Mouse (Mus musculus) liver, adult 2 months (tissue): ENCODE measurements at regions not wholly inside any gene's neighbourhood (a gene's known extent, or its start where the extent isn't known, plus 50 kb on each side); places are given as distances from the start of the nearest gene placed in this dataset.
A peak's percentile ranks its signal among the peaks of the same experiment; 100 is the strongest.

ENCODE experiments used
- DNase-seq: peaks from one replicate; pipeline ENCODE4 v3.0.0-alpha.2; 2011; ENCODE audit warnings: low read depth, low spot score; ENCODE audit errors: extremely low read depth
- H3K27ac ChIP-seq: fragments of 200-500 bp; replicated peaks from 2 replicates; pipeline ENCODE4 v1.5.1; 2012; ENCODE audit warnings: low read depth, mild to moderate bottlenecking, control low read depth, inconsistent platforms, low read length; ENCODE audit not compliant: insufficient read depth
- H3K27me3 ChIP-seq: fragments of 200-500 bp; 2 replicates; pipeline ENCODE4 v1.6.1; 2012; ENCODE audit warnings: mild to moderate bottlenecking, moderate library complexity, low read length, inconsistent platforms; ENCODE audit not compliant: control insufficient read depth, insufficient read depth
- H3K36me3 ChIP-seq: fragments of 200-500 bp; 2 replicates; pipeline ENCODE4 v1.6.1; 2012; ENCODE audit warnings: low read length, inconsistent platforms; ENCODE audit not compliant: control insufficient read depth, insufficient read depth
- H3K4me1 ChIP-seq: fragments of 200-500 bp; 2 replicates; pipeline ENCODE4 v1.6.1; 2011; ENCODE audit warnings: low read length; ENCODE audit not compliant: control insufficient read depth, insufficient read depth
- H3K4me3 ChIP-seq: fragments of 200-500 bp; 2 replicates; pipeline ENCODE4 v1.5.1; 2011; ENCODE audit warnings: low read depth, mild to moderate bottlenecking, control low read depth, low read length, moderate library complexity; ENCODE audit not compliant: insufficient read depth
- H3K79me2 ChIP-seq: fragments of 200-500 bp; 2 replicates; pipeline ENCODE4 v1.6.1; 2012; ENCODE audit warnings: inconsistent platforms, mild to moderate bottlenecking, low read length, moderate library complexity; ENCODE audit not compliant: control insufficient read depth, insufficient read depth
- H3K9ac ChIP-seq: fragments of 200-500 bp; 2 replicates; pipeline ENCODE4 v1.6.1; 2012; ENCODE audit warnings: low read depth, mild to moderate bottlenecking, control low read depth, inconsistent platforms, low read length
- CTCF ChIP-seq: fragments of 200-500 bp; IDR thresholded peaks from 2 replicates; pipeline ENCODE4 v1.5.1; 2011; ENCODE audit warnings: low read depth, low read length, control low read depth
- POLR2A ChIP-seq: fragments of 200-500 bp; IDR thresholded peaks from 2 replicates; pipeline ENCODE4 v1.6.1; 2011; ENCODE audit warnings: low read length, control low read depth; ENCODE audit not compliant: insufficient read depth; ENCODE audit errors: extremely low read depth
- WGBS: fragments of 180-500 bp; shearing (Covaris S2); methylation state at CpG from one replicate; pipeline ENCODE4 v1.1.7; 2018; 5-methylcytosine and 5-hydroxymethylcytosine counted together

GRCm38 (mm10) chr10:37206546-37206945, 67.8 kb upstream of the Marcks start:
- H3K9ac ChIP-seq, result no peak overlapping the region
- H3K4me3 ChIP-seq, result no peak overlapping the region
- no peaks in the 10 kb centered on the region for H3K36me3 ChIP-seq
- no peak for DNase-seq
- TF ChIP-seq CTCF (no peak), POLR2A (no peak)
- H3K27ac ChIP-seq, result no peak overlapping the region
- no peaks in the 10 kb centered on the region for H3K4me1 ChIP-seq
- WGBS, result 95% methylated on average over 4 of the region's 4 CpGs
- H3K79me2 ChIP-seq, result no peaks in the 10 kb centered on the region
- H3K27me3 ChIP-seq, result no peaks in the 10 kb centered on the region

GRCm38 (mm10) chr10:37203709-37204108, 65.0 kb upstream of the Marcks start:
- Histone ChIP-seq H3K27ac (no peak overlapping the region), H3K27me3 (no peaks in the 10 kb centered on the region), H3K36me3 (no peaks in the 10 kb centered on the region), H3K4me1 (no peaks in the 10 kb centered on the region), H3K9ac (no peak overlapping the region), H3K4me3 (no peak overlapping the region), H3K79me2 (no peaks in the 10 kb centered on the region)
- no peak for TF ChIP-seq CTCF
- no peak for TF ChIP-seq POLR2A
- DNase-seq, result peak; percentile 56
- WGBS, result 95% methylated on average over 1 of the region's 1 CpGs

DNA sequence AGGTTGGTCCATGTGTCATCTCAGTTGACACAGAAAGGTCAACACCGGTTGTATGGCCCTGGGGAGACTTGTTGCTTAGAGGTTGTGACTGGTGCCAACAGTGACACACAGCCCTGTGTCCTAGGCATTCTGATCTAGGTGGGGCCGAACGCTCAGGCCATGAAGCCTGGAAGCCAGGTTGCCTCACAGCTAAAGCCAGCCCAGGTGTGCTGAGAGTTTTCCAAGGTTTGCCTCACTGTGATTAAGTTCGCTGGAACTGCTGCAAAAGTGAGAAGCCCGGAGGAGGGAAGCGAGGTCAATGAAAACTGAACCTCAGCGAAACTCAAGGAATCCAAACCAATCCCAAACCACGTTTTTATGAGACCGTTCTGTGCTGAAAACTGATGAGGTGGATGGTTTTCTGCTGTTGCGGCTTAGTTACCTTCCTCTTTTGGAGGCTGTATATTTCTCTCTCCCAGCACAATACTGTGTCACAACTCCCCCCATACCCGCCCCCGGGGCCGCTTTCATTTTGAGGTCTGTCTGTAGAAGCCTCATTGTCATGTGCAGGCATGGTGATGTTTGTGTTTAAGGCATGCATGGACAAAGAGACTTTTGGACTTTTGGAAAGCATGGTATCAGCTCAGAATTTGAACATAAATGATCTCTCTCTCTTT, 56.2 kb upstream of the Marcks start:
- Histone ChIP-seq H3K9ac (no peak overlapping the region), H3K27ac (peak overlapping the region; percentile 1; the same call in 1 of the 2 replicates), H3K79me2 (no peaks in the 10 kb centered on the region), H3K36me3 (no peaks in the 10 kb centered on the region), H3K27me3 (no peaks in the 10 kb centered on the region), H3K4me1 (no peaks in the 10 kb centered on the region), H3K4me3 (no peak overlapping the region)
- TF ChIP-seq CTCF (no peak), POLR2A (no peak)
- peak; percentile 32 for DNase-seq
- 90% methylated on average over 13 of the region's 13 CpGs for WGBS

- no peaks in the 10 kb centered on the region for H3K27me3 ChIP-seq
- no peak overlapping the region for H3K9ac ChIP-seq
- WGBS, result 84% methylated on average over 15 of the region's 15 CpGs
- H3K4me1 ChIP-seq, result no peaks in the 10 kb centered on the region; the same call in 1 of the 2 replicates
- no peak for DNase-seq
- no peak for TF ChIP-seq CTCF
- no peak for TF ChIP-seq POLR2A
- no peaks in the 10 kb centered on the region for H3K36me3 ChIP-seq
- H3K27ac ChIP-seq, result peak overlapping the region; percentile 16
- no peaks in the 10 kb centered on the region for H3K79me2 ChIP-seq
- no peak overlapping the region for H3K4me3 ChIP-seq
These were observed 55.5 kb upstream of the Marcks start for GRCm38 (mm10) chr10:37194131-37194797.

DNA sequence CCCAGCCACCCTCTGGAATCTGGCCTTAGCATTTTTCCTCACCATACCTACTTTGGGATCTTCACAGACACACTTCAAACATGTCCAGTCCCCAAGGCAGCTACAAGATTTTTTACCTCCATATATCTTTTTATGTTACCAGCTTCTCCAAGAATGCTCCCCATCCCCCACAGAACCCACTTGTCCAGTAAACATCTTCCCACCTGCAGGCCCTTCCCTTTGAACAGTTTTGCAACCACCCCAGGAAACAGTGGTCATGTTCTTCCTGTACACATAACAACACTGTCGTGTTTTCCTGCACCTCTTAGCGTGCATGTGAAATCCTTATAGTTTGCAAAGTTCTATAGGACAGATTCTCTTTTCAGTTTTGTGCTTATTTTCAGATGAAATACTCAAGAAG, 53.9 kb upstream of the Marcks start:
- DNase-seq, result no peak
- no peak overlapping the region for H3K27ac ChIP-seq
- 82% methylated on average over 2 of the region's 2 CpGs for WGBS
- H3K4me1 ChIP-seq, result no peaks in the 10 kb centered on the region; the same call in 1 of the 2 replicates
- H3K4me3 ChIP-seq, result no peak overlapping the region
- no peaks in the 10 kb centered on the region for H3K36me3 ChIP-seq
- H3K27me3 ChIP-seq, result no peaks in the 10 kb centered on the region
- no peaks in the 10 kb centered on the region for H3K79me2 ChIP-seq
- TF ChIP-seq CTCF (no peak), POLR2A (no peak)
- no peak overlapping the region for H3K9ac ChIP-seq

- 78% methylated on average over 6 of the region's 6 CpGs for WGBS
- Histone ChIP-seq H3K4me3 (no peak overlapping the region), H3K79me2 (no peaks in the 10 kb centered on the region), H3K36me3 (no peaks in the 10 kb centered on the region), H3K9ac (no peak overlapping the region), H3K27ac (no peak overlapping the region), H3K27me3 (no peaks in the 10 kb centered on the region), H3K4me1 (no peaks in the 10 kb centered on the region; the same call in 1 of the 2 replicates)
- TF ChIP-seq CTCF (no peak), POLR2A (no peak)
- peak; percentile 34 for DNase-seq
These were observed 51.4 kb upstream of the Marcks start for GRCm38 (mm10) chr10:37190092-37190491.
